Mouse (Mus musculus) testis, adult 2 months (tissue): ENCODE data around the gene Cdc25b.

Experiments used
- CTCF ChIP-seq: fragments of 200-500 bp; IDR thresholded peaks from 2 replicates; pipeline ENCODE4 v1.5.1; 2012; ENCODE audit warnings: low read depth, mild to moderate bottlenecking, inconsistent platforms, low read length, moderate library complexity; ENCODE audit not compliant: control insufficient read depth, insufficient read depth, insufficient replicate concordance
- POLR2A ChIP-seq: fragments of 200-500 bp; IDR thresholded peaks from 2 replicates; pipeline ENCODE4 v1.6.1; 2012; ENCODE audit warnings: low read depth, mild to moderate bottlenecking, inconsistent platforms, low read length, moderate library complexity; ENCODE audit not compliant: control insufficient read depth

- TF ChIP-seq POLR2A (no peak), CTCF (no peak)
Measured at GRCm38 (mm10) chr2:131186343-131186742, 406 bp upstream of the Cdc25b start.
